Mouse (Mus musculus) hindbrain, embryonic 13.5 days (tissue): ENCODE measurements around the gene Trex2. TPM values are rescaled to one million over a fixed set of nuclear protein-coding genes. Genes with fewer than 3 reads are reported as not detected.
A peak's percentile ranks its signal among the peaks of the same experiment; 100 is the strongest.

Experiments
- ATAC-seq: fragments of 200-750 bp; cut with Nextera tagmentation; 2 replicates; pipeline ENCODE4 v1.8.0; 2017; ENCODE audit warnings: moderate TSS enrichment; ENCODE audit not compliant: low FRiP score
- H3K27ac ChIP-seq: fragments of 300-500 bp; sonication (generic); 2 replicates; pipeline ENCODE4 v1.5.1; 2015; ENCODE audit warnings: inconsistent platforms, mild to moderate bottlenecking, moderate library complexity
- H3K27me3 ChIP-seq: fragments of 300-500 bp; sonication (generic); 2 replicates; pipeline ENCODE4 v1.6.1; 2015; ENCODE audit warnings: mild to moderate bottlenecking, inconsistent platforms
- H3K36me3 ChIP-seq: fragments of 300-500 bp; sonication (generic); 2 replicates; pipeline ENCODE4 v1.6.1; 2015; ENCODE audit warnings: mild to moderate bottlenecking, inconsistent platforms
- H3K4me1 ChIP-seq: fragments of 300-500 bp; sonication (generic); replicated peaks from 2 replicates; pipeline ENCODE4 v1.6.1; 2015; ENCODE audit warnings: inconsistent platforms
- H3K4me2 ChIP-seq: fragments of 300-500 bp; sonication (generic); 2 replicates; pipeline ENCODE4 v1.6.1; 2015; ENCODE audit warnings: inconsistent platforms, mild to moderate bottlenecking, moderate library complexity
- H3K4me3 ChIP-seq: fragments of 300-500 bp; sonication (generic); 2 replicates; pipeline ENCODE4 v1.5.1; 2015; ENCODE audit warnings: mild to moderate bottlenecking, inconsistent platforms
- H3K9ac ChIP-seq: fragments of 300-500 bp; sonication (generic); 2 replicates; pipeline ENCODE4 v1.6.1; 2015; ENCODE audit warnings: mild to moderate bottlenecking, inconsistent platforms
- H3K9me3 ChIP-seq: fragments of 300-500 bp; sonication (generic); 2 replicates; pipeline ENCODE4 v1.6.1; 2016; ENCODE audit warnings: inconsistent platforms
- WGBS: fragments of 180-500 bp; shearing (Covaris S2); methylation state at CpG from one replicate; pipeline ENCODE4 v1.1.7; 2015; 5-methylcytosine and 5-hydroxymethylcytosine counted together
- polyA plus RNA-seq: library from polyadenylated mRNA; unstranded; fragments of >200 nt; fragmentation: Nextera tagmentation; extraction: Ambion mirVana; gene quantifications from 2 replicates; pipeline ENCODE4 v1.2.1, GENCODE M21; 2015

The Trex2 gene
- polyA plus RNA-seq, 1 experiment from 2014 or later = not detected

- H3K27ac ChIP-seq = no peak overlapping the region
- WGBS = 45% methylated on average over 1 of the region's 1 CpGs
- H3K9ac ChIP-seq = no peak overlapping the region
- no peaks in the 10 kb centered on the region for H3K36me3 ChIP-seq
- H3K4me1 ChIP-seq = no peaks in the 10 kb centered on the region
- H3K4me2 ChIP-seq = no peak overlapping the region
- H3K4me3 ChIP-seq = no peak overlapping the region
- no peaks in the 10 kb centered on the region for H3K9me3 ChIP-seq
- ATAC-seq = no peak
- H3K27me3 ChIP-seq = no peaks in the 10 kb centered on the region
Observed at GRCm38 (mm10) chrX:73468752-73469151, 33.6 kb upstream of the Trex2 start.

GRCm38 (mm10) chrX:73468330-73468729, 33.2 kb upstream of the Trex2 start:
- no peak overlapping the region for H3K4me2 ChIP-seq
- H3K9me3 ChIP-seq = no peaks in the 10 kb centered on the region
- no peak for ATAC-seq
- no peak overlapping the region for H3K27ac ChIP-seq
- H3K4me3 ChIP-seq = no peak overlapping the region
- no peak overlapping the region for H3K9ac ChIP-seq
- H3K36me3 ChIP-seq = no peaks in the 10 kb centered on the region
- WGBS = 84% methylated on average over 3 of the region's 3 CpGs
- no peaks in the 10 kb centered on the region for H3K27me3 ChIP-seq
- H3K4me1 ChIP-seq = no peaks in the 10 kb centered on the region

GRCm38 (mm10) chrX:73467446-73468241, 32.5 kb upstream of the Trex2 start:
- no peak for ATAC-seq
- no peaks in the 10 kb centered on the region for H3K36me3 ChIP-seq
- no peak overlapping the region for H3K9ac ChIP-seq
- H3K27me3 ChIP-seq = no peaks in the 10 kb centered on the region
- H3K4me3 ChIP-seq = no peak overlapping the region
- WGBS = 72% methylated on average over 5 of the region's 5 CpGs
- H3K27ac ChIP-seq = no peak overlapping the region
- H3K9me3 ChIP-seq = no peaks in the 10 kb centered on the region
- no peak overlapping the region for H3K4me2 ChIP-seq
- no peaks in the 10 kb centered on the region for H3K4me1 ChIP-seq

GRCm38 (mm10) chrX:73465483-73466186, 30.5 kb upstream of the Trex2 start:
- ATAC-seq = no peak
- Histone ChIP-seq H3K4me3 (no peak overlapping the region), H3K4me1 (no peaks in the 10 kb centered on the region), H3K36me3 (no peaks in the 10 kb centered on the region), H3K9me3 (no peaks in the 10 kb centered on the region), H3K4me2 (no peak overlapping the region), H3K9ac (no peak overlapping the region), H3K27ac (no peak overlapping the region), H3K27me3 (no peaks in the 10 kb centered on the region)
- 77% methylated on average over 9 of the region's 9 CpGs for WGBS

- Histone ChIP-seq H3K9me3 (no peaks in the 10 kb centered on the region), H3K27me3 (no peaks in the 10 kb centered on the region), H3K9ac (no peak overlapping the region), H3K4me1 (peaks cover 15% of the 10 kb centered on the region), H3K4me2 (no peak overlapping the region), H3K27ac (no peak overlapping the region), H3K36me3 (no peaks in the 10 kb centered on the region), H3K4me3 (no peak overlapping the region)
- ATAC-seq = no peak
- WGBS = 87% methylated on average over 4 of the region's 4 CpGs
Observed at GRCm38 (mm10) chrX:73460792-73461191, 25.6 kb upstream of the Trex2 start.

GRCm38 (mm10) chrX:73458877-73459392, 23.8 kb upstream of the Trex2 start, which contains the start of gene Haus7:
Gene Haus7, minus strand, starts transcription at chrX:73459044.
- H3K27me3 ChIP-seq = no peaks in the 10 kb centered on the region
- peak within 1 kb of the TSS; percentile 50 for H3K27ac ChIP-seq
- peak within 1 kb of the TSS; percentile 72 for H3K9ac ChIP-seq
- peak; percentile 100 for ATAC-seq
- peak within 1 kb of the TSS; percentile 62 for H3K4me2 ChIP-seq
- no peaks in the 10 kb centered on the region for H3K9me3 ChIP-seq
- peak within 1 kb of the TSS; percentile 52 for H3K4me3 ChIP-seq
- 14% methylated on average over 26 of the region's 26 CpGs for WGBS
- no peaks in the 10 kb centered on the region for H3K36me3 ChIP-seq
- peaks cover 15% of the 10 kb centered on the region for H3K4me1 ChIP-seq

GRCm38 (mm10) chrX:73451949-73452348, 16.8 kb upstream of the Trex2 start:
- 30% methylated on average over 2 of the region's 2 CpGs for WGBS
- H3K4me2 ChIP-seq = no peak overlapping the region
- peaks cover 16% of the 10 kb centered on the region for H3K36me3 ChIP-seq
- H3K9ac ChIP-seq = no peak overlapping the region
- H3K27me3 ChIP-seq = no peaks in the 10 kb centered on the region
- no peaks in the 10 kb centered on the region for H3K9me3 ChIP-seq
- no peak overlapping the region for H3K4me3 ChIP-seq
- H3K4me1 ChIP-seq = peaks cover 2% of the 10 kb centered on the region; the same call in 1 of the 2 replicates
- ATAC-seq = no peak
- H3K27ac ChIP-seq = no peak overlapping the region

GRCm38 (mm10) chrX:73441428-73441827, 6.3 kb upstream of the Trex2 start:
- WGBS = 63% methylated on average over 2 of the region's 2 CpGs
- no peak overlapping the region for H3K9ac ChIP-seq
- H3K4me3 ChIP-seq = no peak overlapping the region
- H3K27ac ChIP-seq = no peak overlapping the region
- ATAC-seq = no peak
- no peaks in the 10 kb centered on the region for H3K4me1 ChIP-seq
- H3K9me3 ChIP-seq = no peaks in the 10 kb centered on the region
- H3K27me3 ChIP-seq = no peaks in the 10 kb centered on the region
- H3K36me3 ChIP-seq = peaks cover 24% of the 10 kb centered on the region
- no peak overlapping the region for H3K4me2 ChIP-seq

GRCm38 (mm10) chrX:73432850-73433249, 2.3 kb downstream of the Trex2 start:
- Histone ChIP-seq H3K36me3 (peaks cover 14% of the 10 kb centered on the region), H3K9me3 (no peaks in the 10 kb centered on the region), H3K4me3 (no peak overlapping the region), H3K9ac (no peak overlapping the region), H3K27ac (no peak overlapping the region), H3K4me2 (no peak overlapping the region), H3K4me1 (no peaks in the 10 kb centered on the region), H3K27me3 (no peaks in the 10 kb centered on the region)
- no peak for ATAC-seq
- WGBS = 74% methylated on average over 5 of the region's 5 CpGs

- WGBS = 84% methylated on average over 2 of the region's 2 CpGs
- Histone ChIP-seq H3K36me3 (no peaks in the 10 kb centered on the region), H3K27ac (no peak overlapping the region), H3K27me3 (no peaks in the 10 kb centered on the region), H3K9me3 (no peaks in the 10 kb centered on the region), H3K4me3 (no peak overlapping the region), H3K4me1 (no peaks in the 10 kb centered on the region), H3K4me2 (no peak overlapping the region), H3K9ac (no peak overlapping the region)
- no peak for ATAC-seq
Observed at GRCm38 (mm10) chrX:73430036-73430435, 5.1 kb downstream of the Trex2 start.

GRCm38 (mm10) chrX:73412767-73413166, 22.4 kb downstream of the Trex2 start:
- H3K9ac ChIP-seq = no peak overlapping the region
- no peak overlapping the region for H3K4me2 ChIP-seq
- no peaks in the 10 kb centered on the region for H3K36me3 ChIP-seq
- ATAC-seq = no peak
- no peak overlapping the region for H3K4me3 ChIP-seq
- 0 out of 2 replicates have a peak, but pooled peaks cover 5% of the 10 kb centered on the region for H3K4me1 ChIP-seq
- no peak overlapping the region for H3K27ac ChIP-seq
- H3K27me3 ChIP-seq = no peaks in the 10 kb centered on the region
- no peaks in the 10 kb centered on the region for H3K9me3 ChIP-seq
- WGBS = 59% methylated on average over 1 of the region's 1 CpGs

GRCm38 (mm10) chrX:73410880-73411517, 24.1 kb downstream of the Trex2 start, which contains the start of gene Zfp92:
Gene Zfp92, plus strand, starts transcription at chrX:73411096.
- no peaks in the 10 kb centered on the region for H3K27me3 ChIP-seq
- WGBS = 21% methylated on average over 20 of the region's 20 CpGs
- no peak for ATAC-seq

More at GRCm38 (mm10) chrX:73410880-73411517, 24.1 kb downstream of the Trex2 start, which contains the start of gene Zfp92:
- Histone ChIP-seq H3K9me3 (no peaks in the 10 kb centered on the region), H3K4me3 (peak within 1 kb of the TSS; percentile 34), H3K36me3 (no peaks in the 10 kb centered on the region), H3K4me1 (0 out of 2 replicates have a peak, but pooled peaks cover 5% of the 10 kb centered on the region), H3K4me2 (peak within 1 kb of the TSS; percentile 53), H3K9ac (peak within 1 kb of the TSS; percentile 24), H3K27ac (no peak within 1 kb of the TSS)
